13 mouse cellular contexts compared by ENCODE assay signal in genomic region chr4:47899579-47899978, GRCm38 (mm10).
DNase-seq lines count a peak whose midpoint lies in the region; ATAC-seq lines count a peak whose summit lies in the region.
"Had no signal": no experiment of that assay in that cellular context is flagged by ENCODE, and none has a peak within 500 bp of the region (broad histone marks: within the 10 kb centered on the region; RNA-seq: fewer than 3 reads in every experiment).

No protein-coding gene starts in this region.

- peak; percentile 61; the same call in 1 of the 2 replicates for ATAC-seq in forebrain, embryonic 12.5 days (ENCODE audit: low FRiP score)
- ATAC-seq in hindbrain, embryonic 16.5 days, result peak; percentile 81
- ATAC-seq in kidney, embryonic 14.5 days (ENCODE audit: low FRiP score, low TSS enrichment), result no peak
- ATAC-seq in heart, embryonic 12.5 days (ENCODE audit: insufficient number of reproducible peaks, low FRiP score), result no peak

- peaks cover 4% of the 10 kb centered on the region; the same call in 1 of the 2 replicates for H3K4me1 ChIP-seq in forebrain, embryonic 12.5 days
- H3K4me1 ChIP-seq in forebrain, embryonic 10.5 days, result no peaks in the 10 kb centered on the region; the same call in 1 of the 2 replicates
- no peaks in the 10 kb centered on the region for H3K4me1 ChIP-seq in hindbrain, embryonic 16.5 days (ENCODE audit: control insufficient read depth, insufficient read depth, low read depth, low read length)
- H3K4me1 ChIP-seq in kidney, embryonic 14.5 days (ENCODE audit: control insufficient read depth, insufficient read depth, low read length), result no peaks in the 10 kb centered on the region
- H3K4me1 ChIP-seq in heart, embryonic 12.5 days (replicated peaks), result no peaks in the 10 kb centered on the region
- H3K4me1 ChIP-seq: lung, embryonic 15.5 days had no signal

- no peak overlapping the region for H3K9ac ChIP-seq in forebrain, embryonic 12.5 days
- no peak overlapping the region for H3K9ac ChIP-seq in hindbrain, embryonic 16.5 days (ENCODE audit: low read depth, low read length)
- no peak overlapping the region for H3K9ac ChIP-seq in kidney, embryonic 14.5 days (ENCODE audit: low read depth, low read length)
- no peak overlapping the region for H3K9ac ChIP-seq in heart, embryonic 12.5 days
- H3K9ac ChIP-seq: lung, embryonic 15.5 days had no signal

- WGBS in forebrain, embryonic 12.5 days, result 27% methylated on average over 7 of the region's 7 CpGs
- 50% methylated on average over 7 of the region's 7 CpGs for WGBS in forebrain, embryonic 10.5 days
- WGBS in hindbrain, embryonic 16.5 days, result 19% methylated on average over 7 of the region's 7 CpGs
- 76% methylated on average over 7 of the region's 7 CpGs for WGBS in kidney, embryonic 14.5 days
- WGBS in heart, embryonic 12.5 days, result 66% methylated on average over 7 of the region's 7 CpGs

- H3K36me3 ChIP-seq in forebrain, embryonic 12.5 days (replicated peaks), result no peaks in the 10 kb centered on the region
- no peaks in the 10 kb centered on the region for H3K36me3 ChIP-seq in forebrain, embryonic 10.5 days (replicated peaks)
- H3K36me3 ChIP-seq in hindbrain, embryonic 16.5 days (ENCODE audit: control insufficient read depth, insufficient read depth, low read length), result no peaks in the 10 kb centered on the region
- no peaks in the 10 kb centered on the region for H3K36me3 ChIP-seq in kidney, embryonic 14.5 days (ENCODE audit: control insufficient read depth, insufficient read depth, low read length)
- no peaks in the 10 kb centered on the region for H3K36me3 ChIP-seq in heart, embryonic 12.5 days
- H3K36me3 ChIP-seq: lung, embryonic 15.5 days had no signal

- H3K9me3 ChIP-seq in forebrain, embryonic 12.5 days, result 0 out of 2 replicates have a peak, but pooled peaks cover 2% of the 10 kb centered on the region
- H3K9me3 ChIP-seq in forebrain, embryonic 10.5 days, result no peaks in the 10 kb centered on the region
- no peaks in the 10 kb centered on the region for H3K9me3 ChIP-seq in hindbrain, embryonic 16.5 days (ENCODE audit: control insufficient read depth, low read length)
- H3K9me3 ChIP-seq in kidney, embryonic 14.5 days (ENCODE audit: control insufficient read depth, low read length), result no peaks in the 10 kb centered on the region
- H3K9me3 ChIP-seq in heart, embryonic 12.5 days (replicated peaks), result no peaks in the 10 kb centered on the region
- H3K9me3 ChIP-seq: lung, embryonic 15.5 days had no signal

- no peak overlapping the region for H3K4me3 ChIP-seq in forebrain, embryonic 12.5 days (replicated peaks)
- H3K4me3 ChIP-seq in forebrain, embryonic 10.5 days, result no peak overlapping the region
- no peak overlapping the region for H3K4me3 ChIP-seq in hindbrain, embryonic 16.5 days (ENCODE audit: low read length)
- no peak overlapping the region for H3K4me3 ChIP-seq in kidney, embryonic 14.5 days (ENCODE audit: low read length)
- no peak overlapping the region for H3K4me3 ChIP-seq in heart, embryonic 12.5 days
- H3K4me3 ChIP-seq: lung, embryonic 15.5 days had no signal

- H3K4me2 ChIP-seq in forebrain, embryonic 12.5 days, result no peak overlapping the region
- no peak overlapping the region for H3K4me2 ChIP-seq in hindbrain, embryonic 16.5 days (ENCODE audit: low read length)
- H3K4me2 ChIP-seq in kidney, embryonic 14.5 days (replicated peaks; ENCODE audit: low read depth, low read length), result no peak overlapping the region
- H3K4me2 ChIP-seq in heart, embryonic 12.5 days, result no peak overlapping the region
- H3K4me2 ChIP-seq: lung, embryonic 15.5 days had no signal

- no peak for DNase-seq in forebrain, embryonic 10.5 days (ENCODE audit: extremely low spot score, low spot score)
- DNase-seq in Muller cell, postnatal 12 days (ENCODE audit: inconsistent ontology term), result peak; percentile 63
- peak; percentile 54 for DNase-seq in cerebellum, adult 9-11 months
- DNase-seq in spleen, postnatal 4 days (ENCODE audit: low spot score in 2 of 2), result no peak
- DNase-seq: adrenal gland, postnatal 36 days; heart, postnatal 4 days; kidney, adult 8-10 months; right cerebral cortex, postnatal 25 days had no signal

- no peaks in the 10 kb centered on the region for H3K27me3 ChIP-seq in forebrain, embryonic 12.5 days
- H3K27me3 ChIP-seq in forebrain, embryonic 10.5 days (ENCODE audit: poor library complexity, severe bottlenecking), result no peaks in the 10 kb centered on the region
- H3K27me3 ChIP-seq in hindbrain, embryonic 16.5 days (replicated peaks; ENCODE audit: control insufficient read depth, insufficient read depth, low read length), result no peaks in the 10 kb centered on the region
- no peaks in the 10 kb centered on the region for H3K27me3 ChIP-seq in kidney, embryonic 14.5 days (ENCODE audit: control insufficient read depth, insufficient read depth, low read length)
- H3K27me3 ChIP-seq in heart, embryonic 12.5 days (replicated peaks), result no peaks in the 10 kb centered on the region
- H3K27me3 ChIP-seq: lung, embryonic 15.5 days had no signal

- no peak overlapping the region for H3K27ac ChIP-seq in forebrain, embryonic 12.5 days
- no peak overlapping the region for H3K27ac ChIP-seq in forebrain, embryonic 10.5 days
- H3K27ac ChIP-seq in hindbrain, embryonic 16.5 days (ENCODE audit: low read depth, low read length), result no peak overlapping the region
- no peak overlapping the region for H3K27ac ChIP-seq in kidney, embryonic 14.5 days (ENCODE audit: low read depth, low read length)
- H3K27ac ChIP-seq in heart, embryonic 12.5 days (ENCODE audit: poor library complexity, severe bottlenecking), result no peak overlapping the region
- H3K27ac ChIP-seq: lung, embryonic 15.5 days had no signal

Comparison
In these comparisons a context has a peak if more than half of its experiments do, and no peak if none do; other contexts are left out.
1. ATAC-seq: peak in forebrain, embryonic 12.5 days (single experiment) and hindbrain, embryonic 16.5 days (single experiment); none in kidney, embryonic 14.5 days (single experiment) and heart, embryonic 12.5 days (single experiment).
2. DNase-seq: peak in Muller cell, postnatal 12 days (single experiment) and cerebellum, adult 9-11 months (single experiment); none in forebrain, embryonic 10.5 days (single experiment) and spleen, postnatal 4 days (0 of 2).